Mouse (Mus musculus) T-helper 2 cell (primary cell): Measurements from ENCODE around the gene Wdpcp.

Source experiments
- in situ Hi-C: fragments of 300-600 bp; cut with MboI, MseI; formaldehyde crosslinking; loops from one replicate; pipeline ENCODE4 v1.15.1; 2025; ENCODE audit warnings: high pct_unique_total_duplicates

Wdpcp gene

GRCm38 (mm10) chr11:21569002-21569401 lies 3.0 kb upstream of the Wdpcp start:
- in situ Hi-C loops = loop anchor here (25.0 kb wide), 1 partner anchor 1318 kb away; no protein-coding TSS in a partner anchor

GRCm38 (mm10) chr11:21569456-21570108 lies 2.5 kb upstream of the Wdpcp start:
- in situ Hi-C loops = loop anchor here (25.0 kb wide), 1 partner anchor 1318 kb away; no protein-coding TSS in a partner anchor

GRCm38 (mm10) chr11:21570109-21570474 lies 1.9 kb upstream of the Wdpcp start:
- in situ Hi-C loops = loop anchor here (25.0 kb wide), 1 partner anchor 1317 kb away; no protein-coding TSS in a partner anchor

GRCm38 (mm10) chr11:21570973-21571372 lies 1.1 kb upstream of the Wdpcp start:
- in situ Hi-C loops = loop anchor here (25.0 kb wide), 1 partner anchor 1316 kb away; no protein-coding TSS in a partner anchor

- in situ Hi-C loops = no loop called here
Observed at GRCm38 (mm10) chr11:21581472-21581871, 9.4 kb downstream of the Wdpcp start.

- in situ Hi-C loops = no loop called here
Observed at GRCm38 (mm10) chr11:21583286-21583685, 11.3 kb downstream of the Wdpcp start.

GRCm38 (mm10) chr11:21602497-21602896 lies 30.5 kb downstream of the Wdpcp start:
- in situ Hi-C loops = no loop called here

- in situ Hi-C loops = no loop called here
Observed at GRCm38 (mm10) chr11:21615915-21616314, 43.9 kb downstream of the Wdpcp start.

- in situ Hi-C loops = no loop called here
Observed at GRCm38 (mm10) chr11:21634171-21634907, 62.3 kb downstream of the Wdpcp start.

- in situ Hi-C loops = no loop called here
Observed at GRCm38 (mm10) chr11:21638341-21638740, 66.3 kb downstream of the Wdpcp start.

GRCm38 (mm10) chr11:21639534-21639933 lies 67.5 kb downstream of the Wdpcp start:
- in situ Hi-C loops = no loop called here

- in situ Hi-C loops = no loop called here
Observed at GRCm38 (mm10) chr11:21644231-21644630, 72.2 kb downstream of the Wdpcp start.

GRCm38 (mm10) chr11:21646136-21646535 lies 74.1 kb downstream of the Wdpcp start:
- in situ Hi-C loops = no loop called here

GRCm38 (mm10) chr11:21658985-21659384 lies 87.0 kb downstream of the Wdpcp start:
- in situ Hi-C loops = loop anchor here (10.0 kb wide), 1 partner anchor 956 kb away; no protein-coding TSS in a partner anchor

GRCm38 (mm10) chr11:21677034-21677433 lies 105.0 kb downstream of the Wdpcp start:
- in situ Hi-C loops = no loop called here

GRCm38 (mm10) chr11:21688441-21688840 lies 116.4 kb downstream of the Wdpcp start:
- in situ Hi-C loops = no loop called here

GRCm38 (mm10) chr11:21690730-21691129 lies 118.7 kb downstream of the Wdpcp start:
- in situ Hi-C loops = no loop called here

- in situ Hi-C loops = no loop called here
Observed at GRCm38 (mm10) chr11:21694087-21694486, 122.1 kb downstream of the Wdpcp start.

GRCm38 (mm10) chr11:21697642-21698041 lies 125.6 kb downstream of the Wdpcp start:
- in situ Hi-C loops = no loop called here

GRCm38 (mm10) chr11:21713508-21713907 lies 141.5 kb downstream of the Wdpcp start:
- in situ Hi-C loops = no loop called here

- in situ Hi-C loops = no loop called here
Observed at GRCm38 (mm10) chr11:21714065-21714464, 142.0 kb downstream of the Wdpcp start.

- in situ Hi-C loops = no loop called here
Observed at GRCm38 (mm10) chr11:21726329-21726728, 154.3 kb downstream of the Wdpcp start.

- in situ Hi-C loops = no loop called here
Observed at GRCm38 (mm10) chr11:21729056-21729455, 157.0 kb downstream of the Wdpcp start.
